Mouse (Mus musculus) embryonic facial prominence, embryonic 12.5 days (tissue): ENCODE data around the gene Ripor1. TPM values are rescaled to one million over a fixed set of nuclear protein-coding genes. Genes with fewer than 3 reads are reported as not detected.
A peak's percentile ranks its signal among the peaks of the same experiment; 100 is the strongest.
"Not testable (repeated sequence)": the region's sequence is repeated elsewhere in the genome, so short reads cannot be mapped to it uniquely, and the experiment has no call there.

Experiments
- ATAC-seq: fragments of 200-750 bp; cut with Nextera tagmentation; 2 replicates; pipeline ENCODE4 v1.8.0; 2017; ENCODE audit not compliant: insufficient number of reproducible peaks, insufficient read depth, low FRiP score, low TSS enrichment
- H3K27ac ChIP-seq: fragments of 300-500 bp; sonication (generic); 2 replicates; pipeline ENCODE4 v1.5.1; 2016; ENCODE audit warnings: mild to moderate bottlenecking
- H3K27me3 ChIP-seq: fragments of 300-500 bp; sonication (generic); 2 replicates; pipeline ENCODE4 v1.6.1; 2016; ENCODE audit warnings: mild to moderate bottlenecking, moderate library complexity
- H3K36me3 ChIP-seq: fragments of 300-500 bp; sonication (generic); 2 replicates; pipeline ENCODE4 v1.6.1; 2016; ENCODE audit warnings: mild to moderate bottlenecking
- H3K4me1 ChIP-seq: fragments of 300-500 bp; sonication (generic); 2 replicates; pipeline ENCODE4 v1.6.1; 2016
- H3K4me2 ChIP-seq: fragments of 300-500 bp; sonication (generic); replicated peaks from 2 replicates; pipeline ENCODE4 v1.6.1; 2016; ENCODE audit warnings: mild to moderate bottlenecking, moderate library complexity
- H3K4me3 ChIP-seq: fragments of 300-500 bp; sonication (generic); 2 replicates; pipeline ENCODE4 v1.5.1; 2016; ENCODE audit warnings: mild to moderate bottlenecking
- H3K9ac ChIP-seq: fragments of 300-500 bp; sonication (generic); 2 replicates; pipeline ENCODE4 v1.6.1; 2016; ENCODE audit warnings: mild to moderate bottlenecking, moderate library complexity
- H3K9me3 ChIP-seq: fragments of 300-500 bp; sonication (generic); 2 replicates; pipeline ENCODE4 v1.6.1; 2016; ENCODE audit warnings: mild to moderate bottlenecking, moderate library complexity
- WGBS: fragments of 180-500 bp; shearing (Covaris S2); methylation state at CpG from one replicate; pipeline ENCODE4 v1.1.7; 2016; 5-methylcytosine and 5-hydroxymethylcytosine counted together
- polyA plus RNA-seq: library from polyadenylated mRNA; unstranded; fragments of >200 nt; fragmentation: Nextera tagmentation; extraction: Ambion mirVana; gene quantifications from 2 replicates; pipeline ENCODE4 v1.2.1, GENCODE M21; 2016

Ripor1 gene
- polyA plus RNA-seq, 1 experiment from 2014 or later = 15.3 TPM

DNA sequence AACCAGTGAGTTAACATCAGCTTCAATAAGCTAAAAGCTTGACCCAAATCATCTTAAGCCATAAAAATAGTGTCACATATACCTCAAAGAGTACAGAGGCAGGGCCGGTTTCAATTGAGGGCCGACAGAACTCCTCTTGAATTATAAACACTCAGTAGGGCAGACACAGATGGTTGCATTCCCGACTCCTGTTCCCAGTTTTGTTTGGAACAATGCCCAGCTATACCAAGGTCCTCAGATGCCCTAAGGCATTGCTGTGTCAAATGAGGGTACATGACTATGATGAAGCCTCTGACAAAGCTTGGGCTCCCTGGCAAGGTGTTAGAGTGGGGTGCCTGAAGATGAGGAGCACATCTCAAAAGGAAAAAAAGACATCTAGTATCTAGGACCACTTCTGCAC is 29.5 kb upstream of the Ripor1 start:
- 53% methylated on average over 3 of the region's 3 CpGs for WGBS
- Histone ChIP-seq H3K4me2 (no peak overlapping the region), H3K4me1 (no peaks in the 10 kb centered on the region), H3K27me3 (no peaks in the 10 kb centered on the region), H3K27ac (no peak overlapping the region), H3K9ac (no peak overlapping the region), H3K4me3 (no peak overlapping the region), H3K9me3 (no peaks in the 10 kb centered on the region), H3K36me3 (no peaks in the 10 kb centered on the region)
- ATAC-seq = no peak

GRCm38 (mm10) chr8:105579719-105580118 is 25.3 kb upstream of the Ripor1 start:
- H3K27me3 ChIP-seq = no peaks in the 10 kb centered on the region
- H3K4me2 ChIP-seq = no peak overlapping the region
- no peak overlapping the region for H3K4me3 ChIP-seq
- no peaks in the 10 kb centered on the region for H3K9me3 ChIP-seq
- ATAC-seq = no peak
- WGBS = 53% methylated on average over 3 of the region's 3 CpGs
- H3K27ac ChIP-seq = no peak overlapping the region
- H3K36me3 ChIP-seq = no peaks in the 10 kb centered on the region
- H3K4me1 ChIP-seq = no peaks in the 10 kb centered on the region
- no peak overlapping the region for H3K9ac ChIP-seq

- H3K9me3 ChIP-seq = no peaks in the 10 kb centered on the region
- no peaks in the 10 kb centered on the region for H3K36me3 ChIP-seq
- ATAC-seq = no peak
- no peaks in the 10 kb centered on the region for H3K27me3 ChIP-seq
- H3K4me3 ChIP-seq = no peak overlapping the region
- peaks cover 10% of the 10 kb centered on the region for H3K4me1 ChIP-seq
- H3K27ac ChIP-seq = 0 out of 2 replicates have a peak overlapping the region, but pooled peaks have one; percentile 41
- no peak overlapping the region for H3K9ac ChIP-seq
- H3K4me2 ChIP-seq = no peak overlapping the region
- WGBS = 77% methylated on average over 2 of the region's 2 CpGs
These were observed 12.6 kb upstream of the Ripor1 start for GRCm38 (mm10) chr8:105592431-105592830.

DNA sequence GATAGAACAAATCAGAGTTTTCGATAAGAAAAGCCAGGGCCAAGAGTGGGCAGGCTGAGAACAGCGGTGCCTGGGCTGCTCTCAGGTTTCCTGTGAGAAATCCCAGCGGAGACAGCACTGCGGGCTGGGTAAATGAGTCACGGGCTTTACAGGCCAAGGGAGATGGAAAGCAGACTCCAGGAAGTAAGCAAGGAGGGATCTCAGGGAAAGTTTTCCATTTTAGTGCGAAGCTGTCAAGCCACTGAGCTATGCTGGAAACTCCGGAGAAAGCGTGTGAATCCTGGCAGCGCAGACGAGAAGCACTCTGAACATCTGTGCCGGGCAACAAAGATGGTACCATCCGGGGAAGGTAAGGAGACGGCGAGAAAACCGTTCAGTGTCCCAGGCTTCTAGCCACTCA is 11.2 kb upstream of the Ripor1 start:
- Histone ChIP-seq H3K9ac (peak overlapping the region; percentile 36), H3K27me3 (no peaks in the 10 kb centered on the region), H3K4me3 (peak overlapping the region; percentile 21; the same call in 1 of the 2 replicates), H3K4me2 (peak overlapping the region; percentile 48), H3K27ac (peak overlapping the region; percentile 86), H3K36me3 (no peaks in the 10 kb centered on the region), H3K9me3 (no peaks in the 10 kb centered on the region), H3K4me1 (peaks cover 10% of the 10 kb centered on the region)
- WGBS = 15% methylated on average over 15 of the region's 15 CpGs
- peak; percentile 65; the same call in 1 of the 2 replicates for ATAC-seq

DNA sequence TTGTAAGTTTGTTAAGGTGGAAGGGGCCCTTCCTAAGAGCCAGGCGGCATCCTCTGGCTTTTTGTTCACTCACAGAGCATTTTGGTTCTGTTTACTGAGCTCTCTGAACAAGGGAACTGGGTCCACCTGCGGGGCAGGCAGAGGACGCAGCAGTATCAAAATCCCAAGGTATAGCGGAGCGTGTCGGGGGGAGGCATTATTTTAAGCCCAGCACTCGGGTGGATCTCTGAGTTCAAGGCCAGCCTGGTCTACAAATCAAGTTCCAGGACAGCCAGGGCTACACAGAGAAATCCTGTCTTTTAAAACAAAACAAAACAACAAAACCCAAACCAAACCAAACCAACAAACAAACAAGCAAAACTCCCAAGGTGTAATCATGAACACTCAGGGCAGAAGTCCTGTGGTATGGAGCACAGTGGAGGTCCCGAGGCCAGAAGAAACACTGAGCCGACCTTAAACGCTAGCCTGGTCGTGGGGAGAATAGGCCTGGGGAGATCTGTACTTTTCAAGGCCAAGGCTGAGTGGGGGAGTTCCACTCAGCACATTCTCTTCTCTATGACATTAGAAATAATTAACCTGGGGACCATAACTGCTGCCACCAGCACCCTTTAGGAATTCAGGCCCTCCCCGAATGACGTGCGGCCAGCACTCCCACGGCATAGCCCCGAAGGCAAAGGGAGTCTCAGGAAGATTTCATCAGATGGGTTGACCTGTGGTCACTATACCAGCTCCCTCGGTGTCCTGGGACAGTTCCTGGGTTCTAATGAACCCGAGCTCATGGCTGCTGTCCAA is 10.4 kb upstream of the Ripor1 start:
- no peaks in the 10 kb centered on the region for H3K9me3 ChIP-seq
- H3K9ac ChIP-seq = 0 out of 2 replicates have a peak overlapping the region, but pooled peaks have one; percentile 36
- no peaks in the 10 kb centered on the region for H3K36me3 ChIP-seq
- H3K4me2 ChIP-seq = peak overlapping the region; percentile 48
- H3K27me3 ChIP-seq = no peaks in the 10 kb centered on the region
- peaks cover 10% of the 10 kb centered on the region for H3K4me1 ChIP-seq
- peak overlapping the region; percentile 86 for H3K27ac ChIP-seq
- H3K4me3 ChIP-seq = no peak overlapping the region
- ATAC-seq = no peak
- WGBS = 76% methylated on average over 18 of the region's 18 CpGs

DNA sequence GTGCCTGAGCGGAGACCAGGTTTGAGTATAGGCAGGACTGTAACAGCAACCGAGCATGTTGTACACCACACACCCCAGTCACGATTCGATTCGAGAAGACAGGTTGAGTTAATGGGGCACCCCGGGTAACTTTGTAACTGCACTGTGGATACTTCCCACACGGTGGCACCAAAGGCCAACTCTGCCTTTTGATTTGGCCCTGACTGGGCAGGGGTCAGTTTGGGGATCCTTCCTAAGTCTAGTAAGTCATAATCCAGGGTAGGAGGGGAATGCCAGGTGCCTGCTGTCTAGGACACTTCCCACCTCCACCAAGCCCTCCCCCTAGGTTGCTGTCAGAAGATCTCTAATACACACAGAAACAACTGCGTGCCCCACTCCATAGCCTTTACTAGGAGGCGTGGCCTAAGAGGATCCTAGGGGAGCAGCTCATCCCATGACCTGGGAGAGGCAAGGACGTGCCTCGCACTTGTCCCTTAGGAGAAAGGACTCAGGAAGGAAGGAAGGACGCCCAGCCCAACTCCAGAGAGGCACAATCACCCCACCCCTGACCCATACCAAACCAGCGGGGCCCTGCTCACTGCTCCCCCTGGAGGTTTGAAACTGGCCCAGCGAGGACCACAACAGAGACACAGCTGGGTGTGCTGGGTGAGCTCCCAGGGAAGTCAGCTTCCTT is 8.6 kb upstream of the Ripor1 start:
- WGBS = 7% methylated on average over 14 of the region's 14 CpGs

DNA sequence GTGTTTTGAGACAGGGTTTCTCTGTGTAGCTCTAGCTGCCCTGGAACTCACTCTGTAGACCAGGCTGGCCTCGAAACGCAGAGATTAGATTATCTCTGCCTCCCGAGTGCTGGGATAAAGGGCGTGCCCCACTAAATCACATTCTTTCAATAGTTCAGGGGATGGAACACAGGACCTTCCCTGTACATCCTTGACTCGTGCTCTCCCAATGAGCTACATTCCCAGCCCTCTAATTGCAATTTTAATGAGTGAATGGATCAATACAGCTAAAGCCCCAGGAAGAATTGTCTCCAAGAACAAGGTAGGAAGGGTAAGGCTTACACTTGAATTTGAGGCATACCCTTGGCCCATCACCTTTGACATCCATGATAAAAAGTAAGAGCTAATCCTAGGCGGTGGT is 6.3 kb upstream of the Ripor1 start:
- H3K9ac ChIP-seq = no peak overlapping the region

More for the DNA sequence above, 8.6 kb upstream of the Ripor1 start:
- Histone ChIP-seq H3K9ac (no peak overlapping the region), H3K27me3 (no peaks in the 10 kb centered on the region), H3K36me3 (no peaks in the 10 kb centered on the region), H3K27ac (no peak overlapping the region), H3K4me2 (peak overlapping the region; percentile 18; the same call in 1 of the 2 replicates), H3K9me3 (no peaks in the 10 kb centered on the region), H3K4me3 (no peak overlapping the region), H3K4me1 (peaks cover 10% of the 10 kb centered on the region)
- no peak; the same call in 1 of the 2 replicates for ATAC-seq

GRCm38 (mm10) chr8:105601301-105601700 is 3.8 kb upstream of the Ripor1 start:
- Histone ChIP-seq H3K4me1 (peaks cover 6% of the 10 kb centered on the region), H3K27me3 (no peaks in the 10 kb centered on the region), H3K4me3 (no peak overlapping the region), H3K36me3 (no peaks in the 10 kb centered on the region), H3K9me3 (no peaks in the 10 kb centered on the region), H3K9ac (no peak overlapping the region), H3K4me2 (no peak overlapping the region), H3K27ac (no peak overlapping the region)
- 68% methylated on average over 5 of the region's 5 CpGs for WGBS
- ATAC-seq = no peak

More for the DNA sequence above, 6.3 kb upstream of the Ripor1 start:
- H3K4me2 ChIP-seq = no peak overlapping the region
- H3K27me3 ChIP-seq = no peaks in the 10 kb centered on the region
- H3K9me3 ChIP-seq = no peaks in the 10 kb centered on the region
- no peak overlapping the region for H3K27ac ChIP-seq
- peaks cover 7% of the 10 kb centered on the region for H3K4me1 ChIP-seq
- H3K36me3 ChIP-seq = no peaks in the 10 kb centered on the region
- no peak for ATAC-seq
- WGBS = 81% methylated on average over 6 of the region's 6 CpGs
- no peak overlapping the region for H3K4me3 ChIP-seq

DNA sequence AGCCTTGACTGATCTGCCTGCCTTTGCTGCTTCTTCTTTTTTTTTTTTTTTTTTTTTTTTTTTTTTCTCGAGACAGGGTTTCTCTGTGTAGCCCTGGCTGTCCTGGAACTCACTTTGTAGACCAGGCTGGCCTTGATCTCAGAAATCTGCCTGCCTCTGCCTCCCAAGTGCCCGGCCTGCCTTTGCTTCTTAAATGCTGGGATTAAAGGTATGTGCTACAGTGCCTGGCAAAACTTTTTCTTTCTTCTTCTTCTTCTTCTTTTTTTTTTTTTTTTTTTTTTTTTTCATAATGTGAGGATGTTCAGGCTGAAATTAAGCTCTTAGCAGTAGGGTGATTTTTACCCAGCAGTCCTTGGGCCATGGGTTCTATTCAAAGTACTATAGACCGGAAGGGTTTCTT is 2.5 kb upstream of the Ripor1 start:
- H3K9ac ChIP-seq, H3K4me2 ChIP-seq, H3K36me3 ChIP-seq, H3K27me3 ChIP-seq, ATAC-seq, H3K9me3 ChIP-seq, H3K27ac ChIP-seq, H3K4me3 ChIP-seq: not testable (repeated sequence)
- 81% methylated on average over 3 of the region's 3 CpGs for WGBS
- peaks cover 18% of the 10 kb centered on the region for H3K4me1 ChIP-seq

DNA sequence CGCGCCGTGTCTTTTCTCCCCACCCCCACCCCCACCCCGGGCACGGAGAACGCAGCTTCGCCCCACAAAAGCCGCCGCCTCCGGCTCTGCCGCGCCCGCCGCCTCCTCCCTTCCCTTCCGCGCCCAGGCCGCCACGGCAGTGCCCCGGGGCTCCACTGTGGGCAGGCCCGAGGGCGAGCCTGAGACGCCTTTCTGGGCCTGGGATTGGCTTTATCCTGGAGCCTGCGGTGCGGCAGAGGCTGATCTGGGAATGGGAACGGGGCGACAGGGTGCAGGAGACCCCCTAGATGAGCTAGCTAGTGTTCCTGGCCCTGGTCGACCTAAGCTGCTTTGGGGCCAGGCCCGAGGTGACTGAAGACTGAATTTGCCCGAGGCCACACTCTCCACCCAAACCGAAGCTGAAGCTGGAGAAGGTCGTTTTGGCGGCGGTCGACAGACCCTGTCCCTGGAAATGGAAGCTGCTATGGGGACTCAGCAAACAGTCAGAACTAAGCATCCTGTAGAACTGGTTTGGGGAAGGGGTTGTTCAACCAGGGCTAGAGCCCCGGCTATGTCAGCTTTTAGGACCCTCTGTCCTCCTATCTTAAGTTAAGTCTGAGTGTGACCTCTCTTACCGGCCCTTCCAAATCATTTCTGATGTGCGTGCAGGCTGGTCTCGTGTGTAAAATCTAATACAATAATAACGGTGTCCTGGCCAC is 585 bp downstream of the Ripor1 start:
- Histone ChIP-seq H3K27me3 (no peaks in the 10 kb centered on the region), H3K9ac (peak overlapping the region; percentile 82), H3K4me1 (peaks cover 20% of the 10 kb centered on the region), H3K27ac (peak overlapping the region; percentile 80), H3K36me3 (no peaks in the 10 kb centered on the region), H3K4me3 (peak overlapping the region; percentile 78), H3K4me2 (peak overlapping the region; percentile 97), H3K9me3 (no peaks in the 10 kb centered on the region)
- ATAC-seq = no peak
- under 1% methylated on average over 36 of the region's 39 CpGs for WGBS

DNA sequence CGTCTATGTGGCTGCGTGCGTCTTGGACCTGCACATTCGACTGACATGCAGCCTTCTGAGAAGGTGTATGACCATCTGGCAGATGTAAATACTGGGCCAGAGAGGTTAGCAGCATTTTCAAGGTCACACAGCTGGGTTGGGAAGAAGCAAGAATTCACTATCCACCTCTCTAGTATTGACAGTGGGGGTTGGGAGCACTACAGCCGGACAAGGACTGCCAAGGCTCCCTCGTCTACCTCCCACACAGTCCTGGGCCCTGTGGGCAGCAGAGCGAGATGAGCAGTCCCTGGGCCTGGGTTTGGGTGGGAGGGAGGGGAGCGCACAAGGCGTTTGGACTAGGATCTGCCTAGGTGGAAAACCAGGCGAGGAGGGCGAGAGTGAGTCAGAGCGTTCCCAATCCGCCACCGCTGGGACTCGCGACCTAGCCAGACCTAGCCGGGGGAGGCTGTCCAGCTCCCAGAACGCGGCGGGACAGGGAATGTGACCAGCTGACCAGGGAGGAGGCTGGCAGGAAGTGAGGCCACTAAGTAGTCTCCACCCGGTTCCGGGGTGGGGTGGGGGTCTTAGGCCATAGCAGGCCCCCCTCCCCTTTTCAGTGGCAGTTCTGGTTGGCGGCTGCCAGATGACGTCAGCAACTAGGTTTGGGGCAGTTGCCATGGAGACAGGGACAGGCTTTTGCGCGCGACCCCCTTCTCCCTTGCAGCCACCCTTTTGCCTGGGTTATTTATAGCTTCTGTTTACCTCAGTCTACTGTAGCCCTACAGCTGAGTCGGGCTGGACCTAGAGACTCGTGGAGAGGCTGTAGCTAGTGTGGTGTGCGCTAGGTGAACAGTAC is 1.4 kb downstream of the Ripor1 start:
- Histone ChIP-seq H3K27me3 (no peaks in the 10 kb centered on the region), H3K4me3 (peak overlapping the region; percentile 78), H3K27ac (no peak overlapping the region; the same call in 1 of the 2 replicates), H3K4me1 (peaks cover 20% of the 10 kb centered on the region), H3K4me2 (peak overlapping the region; percentile 97), H3K9ac (peak overlapping the region; percentile 82), H3K36me3 (no peaks in the 10 kb centered on the region), H3K9me3 (no peaks in the 10 kb centered on the region)
- peak; percentile 72 for ATAC-seq
- 1% methylated on average over 30 of the region's 30 CpGs for WGBS
